Comparison of ENCODE assay signal across 8 mouse cellular contexts in genomic region chr2:174472818-174473549, GRCm38 (mm10). TPM values are rescaled to one million over a fixed set of nuclear protein-coding genes. Genes with fewer than 3 reads are reported as not detected.
DNase-seq lines count a peak whose midpoint lies in the region; ATAC-seq lines count a peak whose summit lies in the region.

Prelid3b (minus strand) TSS chr2:174473081.

- peak within 1 kb of the TSS; percentile 87 for H3K4me2 ChIP-seq in lung, embryonic 16.5 days (ENCODE audit: low read depth, low read length)

- peak within 1 kb of the TSS; percentile 88 for H3K4me3 ChIP-seq in lung, embryonic 16.5 days (ENCODE audit: low read length)

- no peaks in the 10 kb centered on the region for H3K27me3 ChIP-seq in lung, embryonic 16.5 days (ENCODE audit: control insufficient read depth, insufficient read depth, low read depth, low read length)

- peaks cover 18% of the 10 kb centered on the region for H3K4me1 ChIP-seq in lung, embryonic 16.5 days (replicated peaks; ENCODE audit: control insufficient read depth, insufficient read depth, low read length)

- no peaks in the 10 kb centered on the region for H3K9me3 ChIP-seq in lung, embryonic 16.5 days (ENCODE audit: control insufficient read depth, low read length)

- DNase-seq in MEL-GATA-1-ER (ENCODE audit: extremely low read depth, low read depth): peak; percentile 91
- DNase-seq in cerebellum, adult 8-10 months: peak; percentile 97
- peak; percentile 99 for DNase-seq in forelimb bud, embryonic 11.5 days (ENCODE audit: low read depth, low spot score)
- DNase-seq in layer of hippocampus, adult 9-10 months (ENCODE audit: low spot score): peak; percentile 96
- DNase-seq in ovary, postnatal 10 days (ENCODE audit: low spot score): peak; percentile 96
- peak; percentile 98 to 99 for DNase-seq in thymus, postnatal 10 days (ENCODE audit: low spot score in 2 of 2)

- peak within 1 kb of the TSS; percentile 81 for H3K27ac ChIP-seq in lung, embryonic 16.5 days (ENCODE audit: low read length)

- peaks cover 10% of the 10 kb centered on the region for H3K36me3 ChIP-seq in lung, embryonic 16.5 days (ENCODE audit: control insufficient read depth, insufficient read depth, low read length)

- ATAC-seq in hematopoietic stem cell, adult 5-6 weeks (replicated peaks in 1 of 2; ENCODE audit: insufficient read depth in 1 of 2, low FRiP score in 2 of 2, low TSS enrichment in 1 of 2, low read depth in 1 of 2, poor library complexity in 2 of 2, severe bottlenecking in 2 of 2): peak; percentile 91
- peak; percentile 99 for ATAC-seq in lung, embryonic 16.5 days (ENCODE audit: low read depth)

- under 1% methylated on average over 53 of the region's 53 CpGs for WGBS in lung, embryonic 16.5 days

- peak within 1 kb of the TSS; percentile 92 for H3K9ac ChIP-seq in lung, embryonic 16.5 days (ENCODE audit: low read length)

RNA-seq across cellular contexts. Expression of gene Prelid3b, which starts in this region (rescaled TPM):
- total RNA-seq in hematopoietic stem cell, adult 5-6 weeks (2017): 103 and 110 TPM in 2 replicates
- polyA plus RNA-seq in lung, embryonic 16.5 days (2015; fragmentation: Nextera tagmentation; extraction: Ambion mirVana): 116 and 117 TPM in 2 replicates

Comparison
In these comparisons a context has a peak if more than half of its experiments do, and no peak if none do; other contexts are left out.
1. Peak in every context shown above with its lines: DNase-seq, ATAC-seq, H3K4me3 ChIP-seq and H3K27ac ChIP-seq.